Mouse (Mus musculus): ENCODE results near the gene Egln3. TPM values are rescaled to one million over a fixed set of nuclear protein-coding genes. Genes with fewer than 3 reads are reported as not detected.

The Egln3 gene
- total and polyA plus RNA-seq, 3 experiments: 0.11 TPM; not detected in 2

DNA sequence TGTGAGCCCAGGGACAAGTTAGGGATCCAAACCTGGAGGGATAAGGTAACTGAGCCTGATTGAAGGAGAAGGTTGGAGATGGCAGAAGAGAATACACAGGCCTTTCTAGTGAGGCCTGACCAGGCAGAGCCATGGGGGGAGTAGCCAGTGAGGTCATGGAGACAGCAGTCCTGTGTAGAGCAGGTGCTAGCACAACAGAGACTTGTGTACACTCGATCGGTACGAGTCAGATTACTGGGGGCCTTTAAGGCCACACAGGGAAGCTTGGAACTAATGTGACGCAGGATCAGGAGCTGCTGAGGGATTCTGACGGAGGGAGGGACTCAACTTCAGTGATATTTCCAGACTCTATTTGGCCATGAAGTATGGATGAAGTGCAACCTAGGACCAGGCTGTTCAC is 39.5 kb upstream of the Egln3 start:
- H3K9ac ChIP-seq (ENCODE audit: insufficient read depth, low read depth): no peak overlapping the region
- H3K79me2 ChIP-seq (replicated peaks; ENCODE audit: control insufficient read depth, extremely low read depth, insufficient read depth, poor library complexity, severe bottlenecking): no peaks in the 10 kb centered on the region
- H3K9me3 ChIP-seq (replicated peaks; ENCODE audit: low read length): no peaks in the 10 kb centered on the region
- no peaks in the 10 kb centered on the region for H3K27me3 ChIP-seq (replicated peaks)
- H3K27ac ChIP-seq (ENCODE audit: insufficient read depth, low read depth): no peak overlapping the region
- in situ Hi-C loops (cut with MboI; ENCODE audit: low pct_ligation_motif_present, low pct_unique_long_range_greater_than_20kb, low sequenced_read_pairs): no loop called here
- H3K36me3 ChIP-seq (replicated peaks in 1 of 2; ENCODE audit: control insufficient read depth in 1 of 2, insufficient read depth in 1 of 2, low read length in 1 of 2): no peaks in the 10 kb centered on the region
- H3K4me1 ChIP-seq (ENCODE audit: control insufficient read depth in 1 of 2, insufficient read depth in 2 of 2): no peaks in the 10 kb centered on the region
- H3K4me3 ChIP-seq (replicated peaks in 1 of 3; ENCODE audit: low read depth in 2 of 3, low read length in 2 of 3, poor library complexity in 1 of 3): no peak overlapping the region
- TF ChIP-seq POLR2AphosphoS2 (IDR thresholded peaks at IDR 0.05; ENCODE audit: low read depth, low read length): no peak
- TF ChIP-seq CTCF (conservative IDR thresholded peaks at IDR 0.05 in 1 of 2, IDR thresholded peaks at IDR 0.05 in 1 of 2; ENCODE audit: low read depth in 2 of 2, low read length in 2 of 2): no peak
- dilution Hi-C loops (cut with MboI; ENCODE audit: extremely low pct_ligation_motif_present, extremely low pct_unique_long_range_greater_than_20kb, low sequenced_read_pairs): no loop called here
- H3K4me2 ChIP-seq (ENCODE audit: insufficient read depth, low read depth, poor library complexity, severe bottlenecking): no peak overlapping the region
- no peak for DNase-seq (ENCODE audit: extremely low read depth)

DNA sequence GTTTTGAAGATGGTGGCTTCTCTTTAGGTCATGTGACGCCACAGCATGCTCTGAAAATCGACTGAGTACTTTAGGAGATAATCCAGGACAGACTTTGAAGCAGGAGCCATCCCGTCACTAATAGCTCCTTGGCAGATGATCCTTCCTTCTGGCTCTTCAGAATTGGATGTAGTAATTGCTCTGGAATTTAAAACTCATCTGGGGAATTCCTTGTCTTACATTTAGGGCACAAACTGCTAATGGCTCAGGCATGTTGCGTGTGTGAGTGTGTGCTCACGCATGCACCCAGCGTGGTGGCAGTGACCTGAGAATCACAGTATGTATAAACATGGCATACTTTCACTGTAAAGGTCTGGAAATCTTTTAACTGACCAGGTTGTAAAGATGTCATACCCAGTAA is 38.3 kb upstream of the Egln3 start:
- Histone ChIP-seq H3K79me2 (replicated peaks; ENCODE audit: control insufficient read depth, extremely low read depth, insufficient read depth, poor library complexity, severe bottlenecking) (no peaks in the 10 kb centered on the region), H3K9ac (ENCODE audit: insufficient read depth, low read depth) (no peak overlapping the region), H3K27ac (ENCODE audit: insufficient read depth, low read depth) (no peak overlapping the region), H3K4me3 (replicated peaks in 1 of 3; ENCODE audit: low read depth in 2 of 3, low read length in 2 of 3, poor library complexity in 1 of 3) (no peak overlapping the region), H3K4me1 (ENCODE audit: control insufficient read depth in 1 of 2, insufficient read depth in 2 of 2) (no peaks in the 10 kb centered on the region), H3K36me3 (replicated peaks in 1 of 2; ENCODE audit: control insufficient read depth in 1 of 2, insufficient read depth in 1 of 2, low read length in 1 of 2) (no peaks in the 10 kb centered on the region), H3K4me2 (ENCODE audit: insufficient read depth, low read depth, poor library complexity, severe bottlenecking) (no peak overlapping the region), H3K27me3 (replicated peaks) (no peaks in the 10 kb centered on the region), H3K9me3 (replicated peaks; ENCODE audit: low read length) (no peaks in the 10 kb centered on the region)
- no peak for DNase-seq (ENCODE audit: extremely low read depth)
- in situ Hi-C loops (cut with MboI; ENCODE audit: low pct_ligation_motif_present, low pct_unique_long_range_greater_than_20kb, low sequenced_read_pairs): no loop called here
- dilution Hi-C loops (cut with MboI; ENCODE audit: extremely low pct_ligation_motif_present, extremely low pct_unique_long_range_greater_than_20kb, low sequenced_read_pairs): no loop called here
- TF ChIP-seq KAT2A (IDR thresholded peaks at IDR 0.05; ENCODE audit: insufficient replicate concordance, low read length) (no peak), ZC3H11A (IDR thresholded peaks at IDR 0.05; ENCODE audit: low read depth, low read length) (no peak), MYC (IDR thresholded peaks at IDR 0.05; ENCODE audit: low read depth, low read length) (no peak), PAX5 (IDR thresholded peaks at IDR 0.05; ENCODE audit: low read length) (no peak), HCFC1 (IDR thresholded peaks at IDR 0.05; ENCODE audit: low read depth, low read length) (no peak), MAZ (IDR thresholded peaks at IDR 0.05; ENCODE audit: low read depth, low read length) (no peak), ZKSCAN1 (IDR thresholded peaks at IDR 0.05; ENCODE audit: borderline replicate concordance, low read depth, low read length) (no peak), TBP (conservative IDR thresholded peaks at IDR 0.05; ENCODE audit: low read depth, low read length) (no peak), MXI1 (IDR thresholded peaks at IDR 0.05; ENCODE audit: low read depth, low read length) (no peak), MEF2A (IDR thresholded peaks at IDR 0.05; ENCODE audit: borderline replicate concordance, low read depth, low read length) (no peak), MAFK (IDR thresholded peaks at IDR 0.05; ENCODE audit: insufficient replicate concordance, low read length) (no peak), NRF1 (IDR thresholded peaks at IDR 0.05; ENCODE audit: low read depth, low read length) (no peak), SMC3 (IDR thresholded peaks at IDR 0.05; ENCODE audit: low read depth, low read length) (no peak), RAD21 (IDR thresholded peaks at IDR 0.05; ENCODE audit: low read depth, low read length) (no peak), CHD1 (IDR thresholded peaks at IDR 0.05; ENCODE audit: low read depth, low read length) (no peak), ETS1 (conservative IDR thresholded peaks at IDR 0.05; ENCODE audit: low read depth, low read length) (no peak)
